Mouse (Mus musculus) adrenal gland, postnatal 14 days (tissue): ENCODE data around the gene Dcst2. TPM values are rescaled to one million over a fixed set of nuclear protein-coding genes. Genes with fewer than 3 reads are reported as not detected.

Experiments used
- DNase-seq: peaks from one replicate; pipeline ENCODE4 v3.0.0; 2021; ENCODE audit warnings: mixed read lengths
- total RNA-seq: library from RNA; stranded (reverse); gene quantifications from 2 replicates; pipeline ENCODE4 v1.2.3, GENCODE M21; 2021

The Dcst2 gene
- total RNA-seq, 1 experiment from 2014 or later = 0.70 TPM

DNA sequence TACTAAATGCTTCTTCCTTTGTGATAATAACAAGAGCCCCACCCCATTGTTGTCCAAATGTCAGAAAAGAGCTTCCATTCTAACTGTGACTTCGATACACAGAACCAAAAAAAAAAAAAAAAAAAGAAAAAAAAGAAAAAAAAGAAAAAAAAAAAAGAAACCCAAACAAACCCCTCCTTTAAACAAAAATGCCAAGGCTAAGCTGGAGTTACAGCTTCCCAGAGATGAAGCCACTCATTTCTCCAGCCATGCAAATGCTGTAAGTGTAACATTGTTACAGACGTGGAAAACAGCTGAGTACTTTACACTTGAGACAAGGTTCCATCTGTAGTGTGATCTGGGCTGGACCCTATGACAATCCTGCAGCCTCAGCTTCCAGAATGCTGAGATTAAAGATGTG, 55.4 kb downstream of the Dcst2 start:
- no peak for DNase-seq

DNA sequence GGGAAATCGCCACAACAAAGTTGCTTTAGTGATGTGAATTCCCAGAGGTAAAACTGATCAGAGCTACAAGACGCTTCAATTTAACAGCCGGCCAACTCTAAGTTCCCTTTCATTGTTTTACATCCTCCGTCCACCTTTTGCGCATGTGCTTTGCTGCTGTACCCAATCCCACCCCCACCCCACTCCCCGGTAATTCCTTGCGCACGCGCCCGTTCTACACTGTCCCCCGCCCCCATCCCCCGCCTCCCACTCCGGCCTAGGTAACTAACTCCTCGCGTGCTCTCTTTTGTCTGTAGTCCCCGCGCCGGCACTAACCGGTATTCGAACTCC, 56.0 kb downstream of the Dcst2 start:
- no peak for DNase-seq

DNA sequence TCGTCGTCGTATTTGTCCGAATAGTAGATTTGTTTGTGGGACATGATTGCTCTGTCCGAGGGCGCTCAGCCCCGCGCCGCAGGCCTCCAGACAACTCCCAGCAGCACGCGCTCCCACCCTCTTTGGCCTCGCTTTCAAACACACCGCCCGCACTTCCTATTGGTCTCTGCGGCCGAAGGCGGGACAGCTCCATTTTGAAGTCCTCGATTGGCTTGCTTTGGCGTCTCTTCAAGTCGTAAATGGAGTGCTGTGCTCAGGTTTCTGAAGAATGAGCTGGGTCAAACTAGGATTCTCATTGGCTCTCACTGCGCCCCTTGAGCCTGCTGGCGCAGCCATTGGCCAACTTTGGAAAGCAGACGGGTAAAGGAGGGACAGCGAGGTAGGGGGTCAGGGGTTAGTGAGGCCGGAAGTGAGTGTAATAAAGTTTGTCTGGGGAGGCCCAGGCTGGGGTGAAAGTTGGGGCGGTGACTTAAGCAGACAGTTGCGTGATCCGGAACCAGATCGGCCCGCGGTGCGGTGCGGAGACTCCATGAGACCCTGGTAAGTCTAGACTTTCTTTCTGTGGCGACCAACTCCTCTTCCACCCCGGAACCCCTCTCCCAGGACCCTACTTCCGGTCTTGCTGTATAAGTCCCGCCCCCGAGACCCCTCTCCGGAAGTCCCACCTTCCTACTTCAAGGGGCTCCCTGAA, 56.5 kb downstream of the Dcst2 start, which contains the start of the genes Cks1b and Shc1:
Gene Cks1b, minus strand, starts transcription at position 214 of the 691 bp plus-strand sequence.
Gene Shc1, plus strand, starts transcription at position 274 of the 691 bp plus-strand sequence.
- DNase-seq = peak; percentile 95

DNA sequence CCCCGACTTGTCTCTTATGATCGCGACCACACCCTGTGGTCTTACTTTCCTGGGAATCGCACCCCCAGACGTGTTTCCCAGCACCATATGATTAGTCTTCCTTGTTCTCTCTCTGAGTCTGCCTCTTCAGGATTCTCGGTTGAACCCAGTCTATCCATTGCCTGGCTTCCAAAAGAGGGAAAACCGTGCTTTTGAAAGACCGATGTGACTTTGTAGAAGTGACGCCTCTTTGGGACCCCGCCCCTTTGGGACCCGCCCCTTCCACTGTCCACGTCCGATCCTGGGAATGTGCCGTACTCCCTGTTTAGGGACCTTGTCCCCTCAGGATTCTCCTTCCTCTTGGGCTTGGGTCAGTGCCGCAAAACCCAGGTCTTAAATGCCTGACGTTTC, 57.1 kb downstream of the Dcst2 start:
- DNase-seq = peak; percentile 93

DNA sequence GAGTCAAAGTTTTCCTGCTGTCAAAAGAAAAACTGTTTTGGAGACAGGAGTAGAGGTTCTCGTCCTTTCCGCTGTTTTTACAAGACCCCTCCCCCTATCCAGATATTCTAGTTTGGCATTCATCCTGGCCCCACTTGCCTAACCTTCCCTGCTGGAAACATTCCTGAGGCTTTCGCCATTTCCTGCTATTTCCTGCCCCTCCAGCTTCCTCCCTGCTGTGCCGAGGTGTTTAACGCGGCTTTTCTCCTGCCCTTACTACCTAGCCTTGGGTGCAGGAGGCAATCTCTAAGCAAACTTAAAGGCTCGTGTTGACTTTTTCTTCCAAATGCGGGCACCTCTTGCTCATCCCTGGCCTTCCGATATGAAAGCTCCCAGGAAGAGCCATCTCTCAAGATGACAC, 57.8 kb downstream of the Dcst2 start:
- peak; percentile 79 for DNase-seq

DNA sequence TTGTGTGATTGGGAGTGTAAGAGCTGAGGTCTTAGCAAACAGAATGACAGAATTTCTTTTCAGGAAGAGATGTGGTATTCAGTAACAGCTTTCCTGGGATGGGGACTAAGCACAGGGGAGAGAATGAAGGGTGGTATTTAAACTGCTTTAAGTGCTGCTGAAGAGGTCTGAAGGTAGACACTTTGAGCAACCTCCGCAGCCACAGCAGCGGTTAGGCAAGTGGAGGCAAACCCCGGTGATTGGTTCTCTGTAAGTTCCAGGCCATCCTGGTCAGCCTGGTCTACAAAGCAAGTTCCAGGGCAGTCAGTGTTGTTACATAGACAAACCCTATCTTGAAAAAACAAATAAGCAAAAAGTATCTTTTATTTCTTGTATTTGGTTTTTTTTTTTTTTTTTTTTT, 58.2 kb downstream of the Dcst2 start:
- no peak for DNase-seq

DNA sequence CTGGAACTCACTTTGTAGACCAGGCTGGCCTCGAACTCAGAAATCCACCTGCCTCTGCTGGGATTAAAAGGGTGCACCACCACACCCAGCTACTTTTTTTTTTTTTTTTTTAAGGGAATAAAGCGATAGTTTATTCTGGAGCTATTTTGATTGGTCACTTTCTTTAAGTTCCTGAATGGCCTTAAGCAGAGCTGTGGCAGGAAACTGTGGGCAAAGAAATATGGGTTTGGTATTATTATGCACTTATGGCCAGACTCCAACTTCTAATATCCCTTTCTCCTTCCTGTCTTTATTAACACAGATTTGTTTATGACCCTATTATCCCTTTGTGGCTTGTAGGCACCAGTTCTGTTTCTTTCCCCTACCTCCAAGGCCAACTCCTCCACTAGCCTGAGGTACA, 58.6 kb downstream of the Dcst2 start:
- DNase-seq = no peak

DNA sequence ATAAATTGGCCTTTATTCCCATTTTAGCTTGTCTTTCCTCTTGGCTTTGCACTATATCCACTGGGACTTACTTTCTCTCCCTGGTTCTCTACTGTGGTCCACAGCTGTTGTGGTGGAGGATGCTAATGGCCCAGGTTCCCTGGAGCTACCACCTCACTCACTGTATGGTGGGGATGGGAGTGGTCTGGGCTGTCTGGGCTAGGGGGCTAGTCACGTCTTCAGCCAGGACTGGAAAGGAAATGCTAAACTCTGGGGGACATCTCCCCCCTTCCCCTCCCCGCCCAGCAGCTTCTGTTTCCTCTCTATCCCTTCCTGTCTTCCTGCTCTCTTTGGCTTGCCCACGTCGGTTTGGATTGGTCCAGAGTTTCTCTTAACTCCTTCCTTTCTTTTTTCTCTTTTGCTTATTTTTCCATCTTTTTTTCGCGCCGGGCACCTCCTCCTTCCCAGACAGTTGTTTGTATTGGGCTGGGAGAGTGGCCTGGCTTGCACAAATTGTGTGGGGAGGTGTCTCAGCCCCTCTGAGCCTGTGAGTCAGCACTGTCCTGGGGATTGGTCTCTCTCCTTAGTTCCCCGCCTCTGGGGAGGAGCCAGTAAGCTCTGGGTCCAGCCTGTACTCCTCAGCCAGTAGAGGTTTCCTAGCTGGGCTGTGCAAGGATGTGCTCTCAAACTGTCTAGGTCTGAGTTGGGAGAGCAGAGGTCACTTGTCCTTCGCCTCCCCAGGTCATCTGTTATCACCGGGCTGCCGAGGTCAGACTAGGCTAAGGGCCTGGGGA, 59.4 kb downstream of the Dcst2 start:
- DNase-seq = peak; percentile 91

DNA sequence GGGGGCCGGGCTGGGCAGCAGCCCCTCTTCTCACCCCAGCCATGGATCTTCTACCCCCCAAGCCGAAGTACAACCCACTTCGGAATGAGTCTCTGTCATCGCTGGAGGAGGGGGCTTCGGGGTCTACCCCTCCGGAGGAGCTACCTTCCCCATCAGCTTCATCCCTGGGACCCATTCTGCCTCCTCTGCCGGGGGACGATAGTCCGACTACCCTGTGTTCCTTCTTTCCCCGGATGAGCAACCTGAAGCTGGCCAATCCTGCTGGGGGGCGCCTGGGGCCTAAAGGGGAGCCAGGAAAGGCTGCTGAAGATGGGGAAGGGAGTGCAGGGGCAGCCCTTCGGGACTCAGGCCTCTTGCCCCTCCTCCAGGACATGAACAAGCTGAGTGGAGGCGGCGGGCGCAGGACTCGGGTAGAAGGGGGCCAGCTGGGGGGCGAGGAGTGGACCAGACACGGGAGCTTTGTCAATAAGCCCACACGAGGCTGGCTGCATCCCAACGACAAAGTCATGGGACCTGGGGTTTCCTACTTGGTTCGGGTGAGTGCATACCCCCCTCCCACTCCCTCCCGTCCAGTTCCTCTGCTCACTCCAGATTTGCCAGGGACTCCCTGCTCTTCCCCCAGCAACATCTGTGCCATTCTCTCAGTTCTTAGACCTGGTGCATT, 60.2 kb downstream of the Dcst2 start:
- peak; percentile 31 for DNase-seq

DNA sequence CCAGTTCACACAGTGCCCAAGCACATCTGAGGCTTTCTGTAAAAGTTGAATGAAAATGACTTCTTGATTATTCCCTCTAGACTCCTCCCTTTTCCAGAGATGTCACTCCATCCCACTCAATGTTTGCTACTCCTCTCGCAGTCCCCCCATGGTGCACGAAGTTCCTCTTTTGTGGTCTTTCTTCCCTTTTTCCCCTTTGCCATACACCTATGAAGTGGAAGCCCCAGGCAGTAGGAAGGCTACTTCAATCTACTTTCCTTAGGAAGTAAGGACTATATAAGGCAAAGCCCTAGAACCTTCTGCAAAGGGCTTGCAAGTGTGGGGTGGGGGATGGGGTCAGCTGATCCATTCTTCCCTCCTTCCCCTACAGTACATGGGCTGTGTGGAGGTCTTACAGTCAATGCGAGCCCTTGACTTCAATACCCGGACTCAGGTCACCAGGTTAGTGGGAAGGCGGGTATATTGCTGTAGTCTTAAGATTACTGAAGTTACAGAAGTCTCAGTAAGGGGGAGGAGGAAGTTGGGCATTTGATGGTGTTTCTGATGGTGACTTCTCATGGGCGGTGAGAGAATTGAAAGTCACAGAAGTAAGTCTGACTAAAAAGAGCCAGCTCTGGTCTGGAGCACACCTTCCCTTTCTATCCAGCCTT, 60.9 kb downstream of the Dcst2 start:
- DNase-seq = no peak

DNA sequence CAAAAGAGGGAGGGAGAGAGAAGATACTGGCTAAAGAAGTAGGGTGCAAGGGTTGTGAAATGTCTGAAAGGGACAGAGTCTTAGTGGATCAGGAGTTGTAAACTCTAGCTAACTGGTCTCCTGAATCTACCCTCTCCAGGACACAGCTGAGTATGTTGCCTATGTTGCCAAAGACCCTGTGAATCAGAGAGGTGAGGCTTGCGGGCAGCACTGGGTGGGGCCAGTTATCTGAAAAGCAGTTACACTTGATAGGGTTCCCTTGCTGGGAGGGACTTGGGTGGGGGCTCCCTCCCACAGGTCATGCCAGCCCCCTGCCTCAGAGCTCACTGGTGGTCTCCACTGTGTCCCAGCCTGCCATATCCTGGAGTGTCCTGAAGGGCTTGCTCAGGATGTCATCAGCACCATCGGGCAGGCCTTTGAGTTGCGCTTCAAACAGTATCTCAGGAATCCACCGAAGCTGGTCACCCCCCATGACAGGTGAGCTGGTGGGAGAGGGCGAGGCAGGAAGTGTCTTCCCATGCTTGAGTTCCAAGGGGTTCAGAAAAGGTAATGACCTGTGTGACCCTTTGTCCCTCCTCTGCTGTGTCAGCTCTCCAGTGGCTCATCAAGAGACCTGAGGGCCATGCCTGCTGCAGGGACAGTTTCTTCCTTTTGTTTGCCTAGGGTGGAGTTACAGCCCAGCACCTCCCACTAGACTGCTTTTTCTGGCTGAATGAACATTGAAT, 62.8 kb downstream of the Dcst2 start:
- DNase-seq = no peak

DNA sequence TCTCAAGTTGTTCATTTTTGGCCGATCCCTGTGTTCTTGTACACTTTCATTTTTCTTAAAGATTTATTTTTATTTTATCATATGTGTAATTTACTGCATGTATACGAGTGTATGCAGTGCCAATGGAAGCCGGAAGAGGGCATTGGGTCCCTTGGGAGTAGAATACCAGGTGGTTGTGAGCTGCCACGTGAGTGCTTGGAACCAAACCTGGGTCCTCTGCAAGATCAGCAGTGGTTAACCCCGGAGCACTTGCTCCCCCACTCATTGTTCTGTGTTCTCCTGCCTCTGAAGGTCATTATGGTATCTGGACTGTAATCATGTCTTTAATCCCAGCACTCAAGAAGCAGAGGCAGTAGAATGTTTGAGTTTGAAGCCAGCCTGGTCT, 63.4 kb downstream of the Dcst2 start:
- DNase-seq = no peak

DNA sequence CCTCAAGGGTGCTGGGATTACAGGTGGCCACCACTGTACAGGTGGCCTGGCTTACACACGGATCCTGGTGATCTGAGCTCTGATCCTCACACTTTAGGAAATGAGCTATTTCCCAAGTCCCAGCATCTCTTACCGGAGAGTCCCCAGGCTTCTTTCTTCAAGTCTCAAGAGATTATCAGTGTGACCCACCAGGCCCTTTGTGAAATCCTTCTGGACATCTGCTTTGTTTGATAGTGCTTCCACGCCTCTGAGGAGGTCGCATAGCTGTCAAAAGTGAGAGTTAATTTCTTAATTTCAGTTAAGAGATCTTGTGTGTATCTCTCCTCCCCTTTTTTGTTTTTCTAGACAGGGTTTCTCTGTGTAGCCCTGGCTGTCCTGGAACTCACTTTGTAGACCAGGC, 64.1 kb downstream of the Dcst2 start:
- no peak for DNase-seq

Other genes with a start within 250 kb of the Dcst2 start
- gene Pklr, start 225.8 kb upstream of the Dcst2 start, total RNA-seq = 1.6 and 15.1 TPM in 2 replicates
- 3.3 and 5.3 TPM in 2 replicates for gene Hcn3, start 201.8 kb upstream of the Dcst2 start, total RNA-seq
- gene Clk2, start 197.2 kb upstream of the Dcst2 start, total RNA-seq = 50.3 and 69.1 TPM in 2 replicates
- 75.4 and 76.9 TPM in 2 replicates for gene Scamp3, start 184.5 kb upstream of the Dcst2 start, total RNA-seq
- gene Fam189b, start 178.8 kb upstream of the Dcst2 start, total RNA-seq = 15.0 and 21.1 TPM in 2 replicates
- gene Gba, start 159.0 kb upstream of the Dcst2 start, total RNA-seq = 52.4 and 57.5 TPM in 2 replicates
- gene Thbs3, start 146.8 kb upstream of the Dcst2 start, total RNA-seq = 9.0 and 12.7 TPM in 2 replicates
- 152 and 162 TPM in 2 replicates for gene Mtx1, start 134.9 kb upstream of the Dcst2 start, total RNA-seq
- gene Muc1, start 132.9 kb upstream of the Dcst2 start, total RNA-seq = 0.64 and 1.3 TPM in 2 replicates
- 95.0 and 110 TPM in 2 replicates for gene Krtcap2, start 116.0 kb upstream of the Dcst2 start, total RNA-seq
- 1.4 and 3.2 TPM in 2 replicates for gene Trim46, start 115.7 kb upstream of the Dcst2 start, total RNA-seq
- gene Dpm3, start 102.6 kb upstream of the Dcst2 start, total RNA-seq = 107 and 116 TPM in 2 replicates
- gene Slc50a1, start 91.4 kb upstream of the Dcst2 start, total RNA-seq = 40.4 and 54.7 TPM in 2 replicates
- gene Efna1, start 80.8 kb upstream of the Dcst2 start, total RNA-seq = 19.1 and 21.9 TPM in 2 replicates
- 0.38 and 0.59 TPM in 2 replicates for gene Efna3, start 39.0 kb upstream of the Dcst2 start, total RNA-seq
- gene Efna4, start 23.9 kb upstream of the Dcst2 start, total RNA-seq = 0.26 and 0.68 TPM in 2 replicates
- gene Adam15, start 12.0 kb upstream of the Dcst2 start, total RNA-seq = 66.0 and 79.5 TPM in 2 replicates
- 0.30 and 0.71 TPM in 2 replicates for gene Dcst1, start 3.3 kb downstream of the Dcst2 start, total RNA-seq
- gene Zbtb7b, start 32.8 kb downstream of the Dcst2 start, total RNA-seq = 67.1 and 72.7 TPM in 2 replicates
- 0.26 TPM in 1 of 2 replicates, not detected in the other for gene Lenep, start 40.8 kb downstream of the Dcst2 start, total RNA-seq
- gene Flad1, start 49.9 kb downstream of the Dcst2 start, total RNA-seq = 42.2 and 43.8 TPM in 2 replicates
- 34.9 and 38.0 TPM in 2 replicates for gene Cks1b, start 56.4 kb downstream of the Dcst2 start, total RNA-seq
- 80.5 and 94.6 TPM in 2 replicates for gene Shc1, start 56.5 kb downstream of the Dcst2 start, total RNA-seq
- 36.4 and 48.3 TPM in 2 replicates for gene Pygo2, start 68.2 kb downstream of the Dcst2 start, total RNA-seq
- 43.9 and 48.7 TPM in 2 replicates for gene Pbxip1, start 74.7 kb downstream of the Dcst2 start, total RNA-seq
- gene Pmvk, start 92.6 kb downstream of the Dcst2 start, total RNA-seq = 16.6 and 19.0 TPM in 2 replicates
- gene Kcnn3, start 158.2 kb downstream of the Dcst2 start, total RNA-seq = 5.3 and 5.7 TPM in 2 replicates